Mouse (Mus musculus): ENCODE results near the gene Tgfb3.

DNA sequence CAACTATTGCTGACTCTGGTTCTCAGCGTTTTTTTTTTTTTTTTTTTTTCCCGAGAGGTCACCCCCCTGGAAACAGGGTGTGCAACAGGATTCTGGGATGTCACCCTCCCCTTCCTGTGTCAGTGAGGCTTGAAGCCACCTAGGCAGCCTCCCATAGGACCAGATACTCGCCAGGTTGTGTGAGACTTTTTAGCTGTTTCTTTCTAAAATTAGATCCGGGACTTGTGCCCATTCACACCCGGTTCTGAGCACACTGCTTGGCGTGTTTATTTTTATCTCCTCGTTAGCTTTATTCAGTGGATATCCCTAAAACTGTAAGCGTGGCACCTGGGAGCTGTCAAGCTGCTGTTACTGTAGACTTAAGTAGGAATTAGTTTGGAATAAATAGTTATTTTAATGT, 7.7 kb upstream of the Tgfb3 start:
- no peak for TF ChIP-seq POLR2A (IDR thresholded peaks at IDR 0.05; ENCODE audit: insufficient read depth, low read depth, low read length)
- no peak for TF ChIP-seq CTCF (IDR thresholded peaks at IDR 0.05)
